Mouse (Mus musculus) cortical plate, adult 2 months (tissue): ENCODE data around the gene Fam219a.

Experiments used
- CTCF ChIP-seq: fragments of 200-500 bp; IDR thresholded peaks from 2 replicates; pipeline ENCODE4 v1.5.1; 2011; ENCODE audit warnings: mild to moderate bottlenecking, control low read depth, low read length; ENCODE audit not compliant: insufficient read depth; ENCODE audit errors: extremely low read depth
- POLR2A ChIP-seq: fragments of 200-500 bp; IDR thresholded peaks from 2 replicates; pipeline ENCODE4 v1.6.1; 2011; ENCODE audit warnings: mild to moderate bottlenecking, low read length, control low read depth; ENCODE audit not compliant: insufficient read depth; ENCODE audit errors: extremely low read depth

GRCm38 (mm10) chr4:41479456-41479804 is 89.9 kb downstream of the Fam219a start:
- TF ChIP-seq CTCF (no peak), POLR2A (no peak)
